Mouse (Mus musculus): Measurements from ENCODE around the gene Rab38.

- TF ChIP-seq CTCF (IDR thresholded peaks at IDR 0.05; ENCODE audit: control insufficient read depth, insufficient read depth, insufficient replicate concordance, low read depth, low read length) (no peak), POLR2A (IDR thresholded peaks at IDR 0.05; ENCODE audit: control insufficient read depth, low read depth, low read length) (no peak)
Measured at GRCm38 (mm10) chr7:88443435-88443834, 13.4 kb downstream of the Rab38 start.
